Mouse (Mus musculus) CD4-positive helper T cell, adult 2 months (primary cell): ENCODE data around the gene Ggt7.
"Not testable (repeated sequence)": the region's sequence is repeated elsewhere in the genome, so short reads cannot be mapped to it uniquely, and the experiment has no call there.

Experiments
- DNase-seq: peaks from one replicate; pipeline ENCODE4 v3.0.0-alpha.2; 2012; ENCODE audit warnings: low read depth, missing footprints, low spot score

Gene Ggt7

GRCm38 (mm10) chr2:155507721-155508470 lies 10.1 kb downstream of the Ggt7 start:
- DNase-seq = no peak

- DNase-seq = no peak
These were observed 12.2 kb downstream of the Ggt7 start for GRCm38 (mm10) chr2:155505811-155506210.

GRCm38 (mm10) chr2:155504440-155505355 lies 13.3 kb downstream of the Ggt7 start:
- no peak for DNase-seq

- DNase-seq = no peak
These were observed 15.4 kb downstream of the Ggt7 start for GRCm38 (mm10) chr2:155502596-155502995.

DNA sequence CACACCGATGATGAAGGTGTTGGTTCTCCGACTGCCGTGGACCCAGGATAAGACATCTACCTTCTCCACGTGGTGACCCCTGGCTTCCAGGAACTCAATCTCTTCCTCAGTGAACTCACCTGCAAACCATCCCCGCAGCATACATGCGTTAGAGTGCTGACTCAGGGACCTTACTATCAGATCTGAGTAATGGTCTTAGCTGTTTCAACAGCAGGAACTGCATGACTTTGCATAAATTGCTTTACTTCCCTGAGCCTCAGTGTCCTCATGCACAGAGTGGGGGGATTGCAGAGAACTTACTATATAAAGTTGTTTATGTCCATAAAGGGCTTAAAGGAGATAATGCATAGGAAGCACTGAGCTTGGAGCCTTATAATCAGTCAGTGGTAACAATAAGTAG lies 27.0 kb downstream of the Ggt7 start:
- DNase-seq = no peak

- DNase-seq = peak; percentile 68
These were observed 36.0 kb downstream of the Ggt7 start for GRCm38 (mm10) chr2:155482021-155482420.

DNA sequence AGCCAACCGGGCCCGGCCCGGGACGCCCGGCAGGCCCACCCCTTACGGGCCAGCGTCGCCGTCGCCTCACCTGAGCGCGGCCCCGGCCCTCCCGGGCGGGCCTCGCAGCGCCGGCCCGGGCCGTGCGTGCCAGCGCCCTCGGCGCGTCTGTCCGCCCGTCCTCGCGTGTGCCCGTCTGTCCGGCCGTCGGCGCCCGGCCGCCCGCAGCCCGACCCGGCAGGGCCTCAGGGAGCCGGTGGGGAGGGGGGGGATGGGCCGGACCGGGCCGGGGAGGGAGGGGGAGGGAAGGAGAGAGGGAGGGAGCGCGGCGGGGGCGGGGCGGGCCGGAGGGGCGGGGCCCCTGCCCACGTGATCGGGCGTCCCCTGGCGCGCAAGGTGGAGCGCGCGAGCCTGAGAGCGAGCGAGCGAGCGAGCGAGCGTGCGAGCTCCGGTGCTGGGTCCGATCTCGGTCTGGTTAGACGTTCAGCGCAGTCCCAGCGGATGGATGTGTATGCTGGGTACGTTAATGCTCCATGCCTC lies 44.4 kb downstream of the Ggt7 start, which contains the start of gene Ncoa6:
Gene Ncoa6, minus strand, starts transcription at position 325 of the 519 bp plus-strand sequence.
- peak; percentile 85 for DNase-seq

- DNase-seq = peak; percentile 40
These were observed 45.1 kb downstream of the Ggt7 start for GRCm38 (mm10) chr2:155472671-155473569.

- DNase-seq = no peak
These were observed 51.2 kb downstream of the Ggt7 start for GRCm38 (mm10) chr2:155466861-155467260.

DNA sequence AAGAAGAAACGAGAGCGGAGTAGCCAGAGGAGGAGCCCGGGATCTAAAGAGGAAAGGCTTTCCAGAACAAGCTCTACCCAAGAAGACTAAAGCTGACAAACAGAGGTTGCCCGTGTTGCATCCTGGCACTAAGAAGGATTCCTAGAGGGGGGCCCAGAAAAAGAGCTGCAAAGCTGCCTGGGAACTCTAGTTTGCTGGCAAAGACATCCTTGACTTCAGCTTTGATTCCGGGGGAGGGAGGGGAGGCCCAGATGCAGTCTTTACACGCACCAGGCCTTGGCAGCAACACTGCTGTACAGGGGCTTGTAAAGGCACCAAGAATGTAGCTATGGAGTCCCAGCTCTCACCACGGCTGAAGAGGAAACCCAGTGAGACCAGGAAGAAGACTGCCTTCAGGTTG lies 64.4 kb downstream of the Ggt7 start:
- DNase-seq = no peak

DNA sequence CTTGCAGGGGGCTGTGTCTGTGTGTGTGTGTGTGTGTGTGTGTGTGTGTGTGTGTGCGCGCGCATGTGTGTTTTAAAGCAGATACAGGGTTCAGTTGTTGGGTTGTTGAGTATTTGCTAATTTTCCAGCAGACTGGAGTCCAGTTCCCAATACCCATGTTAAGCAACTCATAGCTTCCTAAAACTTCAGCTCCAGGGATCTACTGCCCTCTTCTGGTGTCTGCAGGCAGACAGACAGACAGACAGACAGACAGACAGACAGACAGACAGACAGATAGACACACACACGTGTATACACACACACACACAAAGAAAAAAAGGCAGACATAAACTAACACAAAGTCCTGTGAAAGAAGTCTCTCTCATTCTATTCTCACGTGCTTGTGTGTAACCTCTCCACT lies 66.8 kb downstream of the Ggt7 start:
- DNase-seq = no peak

- not testable (repeated sequence) for DNase-seq
These were observed 70.1 kb downstream of the Ggt7 start for GRCm38 (mm10) chr2:155447906-155448305.

- DNase-seq = no peak
These were observed 74.6 kb downstream of the Ggt7 start for GRCm38 (mm10) chr2:155443446-155443845.

DNA sequence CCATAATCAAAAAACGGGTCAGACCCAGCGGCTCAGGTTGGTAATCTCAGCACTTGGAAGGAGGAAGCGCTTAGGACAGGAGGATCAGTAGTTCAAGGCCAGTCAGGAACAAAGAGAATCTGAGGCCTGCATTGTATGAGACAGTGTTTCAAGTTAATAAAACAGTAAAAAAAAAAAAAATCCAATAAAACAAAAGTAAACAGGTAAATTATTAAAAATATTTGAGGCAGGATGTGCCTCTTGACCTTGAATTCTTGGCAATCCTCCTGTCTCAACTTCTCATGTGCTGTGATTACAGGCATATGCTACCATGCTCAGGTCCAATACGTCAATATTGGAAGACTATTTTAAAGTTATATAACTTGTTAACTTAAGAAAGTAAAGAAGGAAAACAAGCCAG lies 75.1 kb downstream of the Ggt7 start:
- DNase-seq = no peak
